Mouse (Mus musculus) heart, postnatal 4 days (tissue): Measurements from ENCODE around the gene Mfsd1. TPM values are rescaled to one million over a fixed set of nuclear protein-coding genes. Genes with fewer than 3 reads are reported as not detected.

Experiments
- DNase-seq: peaks from one replicate; pipeline ENCODE4 v3.0.0; 2021
- total RNA-seq, 2 experiments: library from RNA; stranded (reverse); gene quantifications; 2 replicates each; pipeline ENCODE4 v1.2.3; 2021

Gene Mfsd1
- total RNA-seq, 2 experiments from 2014 or later, result 36.8 to 38.2 TPM

DNA sequence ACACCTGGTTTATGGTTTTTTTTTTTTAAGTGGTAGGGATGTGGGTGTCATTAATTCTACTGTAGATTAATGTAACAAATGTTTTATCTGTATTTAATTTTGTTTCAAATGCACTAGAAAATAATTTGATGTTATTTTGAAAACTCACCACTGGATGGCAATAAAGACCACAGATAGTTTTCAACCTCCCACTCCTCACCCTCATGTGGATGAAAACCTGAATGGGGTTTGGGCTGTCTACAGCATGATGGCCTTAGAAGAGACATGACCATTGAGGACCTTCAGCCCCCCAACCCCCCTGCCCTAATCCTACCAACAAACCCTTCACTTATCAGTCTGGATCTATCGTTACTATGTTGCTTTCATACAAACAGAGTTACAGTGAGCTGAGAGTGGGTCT is 42.1 kb downstream of the Mfsd1 start:
- DNase-seq, result no peak

GRCm38 (mm10) chr3:67643135-67643534 is 60.6 kb downstream of the Mfsd1 start:
- no peak for DNase-seq

GRCm38 (mm10) chr3:67645640-67646466 is 63.3 kb downstream of the Mfsd1 start:
- DNase-seq, result no peak

Other genes starting within 250 kb of the Mfsd1 start
- gene Mlf1, start 208.6 kb upstream of the Mfsd1 start, total RNA-seq, result 100 to 1,000 TPM; 390 to 439 TPM
- gene Gm17402, start 207.6 kb upstream of the Mfsd1 start, total RNA-seq, result not detected
- gene Gfm1, start 152.6 kb upstream of the Mfsd1 start, total RNA-seq, result 100 to 1,000 TPM; 188 to 203 TPM
- 10 to 100 TPM; 23.1 to 23.4 TPM for gene Lxn, start 118.8 kb upstream of the Mfsd1 start, total RNA-seq
- 1 to 10 TPM; 1.0 TPM for gene Rarres1, start 67.2 kb upstream of the Mfsd1 start, total RNA-seq